Mouse (Mus musculus) brain, embryonic 18.5 days (tissue): ENCODE results near the gene Srp72.
"Not testable (repeated sequence)": the region's sequence is repeated elsewhere in the genome, so short reads cannot be mapped to it uniquely, and the experiment has no call there.

Experiments used
- DNase-seq: peaks from one replicate; pipeline ENCODE4 v3.0.0-alpha.2; 2012; ENCODE audit warnings: low read depth, low spot score

The Srp72 gene

GRCm38 (mm10) chr5:76964651-76965050, 9.8 kb upstream of the Srp72 start:
- DNase-seq, result no peak

- DNase-seq, result no peak
Observed at GRCm38 (mm10) chr5:76969250-76969649, 5.2 kb upstream of the Srp72 start.

DNA sequence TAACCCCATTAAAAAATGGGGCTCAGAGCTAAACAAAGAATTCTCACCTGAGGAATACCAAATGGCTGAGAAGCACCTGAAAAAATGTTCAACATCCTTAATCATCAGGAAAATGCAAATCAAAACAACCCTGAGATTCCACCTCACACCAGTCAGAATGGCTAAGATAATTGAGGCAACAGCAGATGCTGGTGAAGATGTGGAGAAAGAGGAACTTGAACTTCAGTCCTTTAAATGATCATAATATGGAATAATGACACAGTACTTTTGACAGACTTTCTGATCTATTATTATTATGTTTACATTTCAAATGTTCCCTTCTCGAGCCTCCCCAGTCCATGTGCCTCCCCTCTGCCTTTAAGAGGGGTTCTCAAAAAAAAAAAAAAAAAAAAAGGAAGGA, 3.4 kb upstream of the Srp72 start:
- DNase-seq, result not testable (repeated sequence)

- DNase-seq, result no peak
Observed at GRCm38 (mm10) chr5:76973488-76973887, 995 bp upstream of the Srp72 start.

- DNase-seq, result no peak
Observed at GRCm38 (mm10) chr5:76974207-76974553, 303 bp upstream of the Srp72 start.

GRCm38 (mm10) chr5:76975736-76976135, 1.3 kb downstream of the Srp72 start:
- DNase-seq, result no peak

GRCm38 (mm10) chr5:76984015-76984414, 9.5 kb downstream of the Srp72 start:
- DNase-seq, result no peak

- no peak for DNase-seq
Observed at GRCm38 (mm10) chr5:76990789-76991188, 16.3 kb downstream of the Srp72 start.

DNA sequence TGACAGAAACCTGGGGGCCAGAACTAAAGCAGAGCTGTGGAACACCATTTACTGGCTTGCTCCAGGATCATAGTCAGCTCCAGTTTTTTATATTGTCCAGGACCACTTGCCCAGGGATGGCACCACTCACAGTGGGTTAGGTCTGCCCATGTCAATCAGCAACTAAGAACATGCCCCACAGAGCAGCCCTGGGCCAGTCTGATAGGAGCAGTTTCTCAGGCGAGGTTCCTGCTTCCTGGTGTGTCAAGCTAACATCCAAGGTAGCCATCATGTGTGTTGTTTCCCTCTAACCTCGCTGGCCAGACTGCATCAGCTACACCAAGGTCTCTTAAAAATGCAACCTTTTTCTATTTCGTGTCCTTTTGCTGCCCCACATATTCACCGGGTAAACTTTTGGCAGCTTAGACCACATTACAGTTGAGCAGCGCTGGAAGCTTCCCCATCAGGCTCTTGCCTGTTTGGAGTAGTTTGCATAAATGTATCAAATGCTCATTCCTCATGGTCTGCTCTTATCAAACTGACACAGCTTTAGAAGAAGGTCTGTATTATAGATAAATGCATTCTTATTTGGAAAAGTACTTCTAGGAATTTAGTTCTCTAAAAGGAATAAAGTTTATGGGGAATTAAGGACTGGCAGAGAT, 18.8 kb downstream of the Srp72 start:
- no peak for DNase-seq

DNA sequence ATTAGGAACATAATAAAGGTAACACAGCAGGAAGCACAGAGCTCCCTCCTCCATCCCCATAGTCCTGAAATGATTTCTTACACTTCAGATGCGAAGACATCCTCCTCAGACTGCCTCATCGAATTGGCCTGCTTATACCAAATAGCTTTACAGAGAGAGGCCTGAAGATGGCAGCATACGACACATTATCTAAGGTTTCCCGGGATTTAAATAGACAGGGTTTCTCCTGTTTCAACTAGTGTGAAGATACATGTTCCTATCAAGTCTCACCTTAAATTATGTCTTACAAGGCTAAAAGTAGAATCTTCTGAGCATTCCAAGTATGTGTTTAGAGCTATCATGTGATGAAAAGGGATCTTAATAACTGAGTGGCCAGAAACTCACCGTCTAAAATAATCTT, 23.9 kb downstream of the Srp72 start:
- DNase-seq, result peak; percentile 61

DNA sequence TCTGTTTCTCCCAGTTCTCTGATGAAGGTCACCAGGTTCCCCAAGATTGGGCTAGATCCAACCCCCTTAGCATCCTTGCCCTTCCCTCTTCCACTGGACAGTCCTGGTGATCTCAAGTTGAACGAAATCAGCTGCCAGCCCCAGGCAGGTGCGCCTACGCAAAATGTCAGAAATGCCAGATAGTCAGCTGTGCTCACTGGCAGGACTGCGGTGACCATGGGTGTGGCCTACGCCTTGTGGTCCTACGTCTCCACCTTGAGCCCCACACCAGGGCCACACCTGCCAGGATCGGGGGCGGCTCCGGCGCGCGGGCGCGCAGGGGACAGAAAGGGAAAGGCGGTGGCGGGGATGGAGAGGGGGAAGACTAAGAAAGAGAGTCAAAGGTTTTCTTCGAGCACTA, 26.7 kb downstream of the Srp72 start:
- DNase-seq, result no peak

GRCm38 (mm10) chr5:77004051-77004821, 29.8 kb downstream of the Srp72 start, which contains the start of gene Arl9:
Gene Arl9, plus strand, starts transcription at chr5:77004055.
- DNase-seq, result no peak

DNA sequence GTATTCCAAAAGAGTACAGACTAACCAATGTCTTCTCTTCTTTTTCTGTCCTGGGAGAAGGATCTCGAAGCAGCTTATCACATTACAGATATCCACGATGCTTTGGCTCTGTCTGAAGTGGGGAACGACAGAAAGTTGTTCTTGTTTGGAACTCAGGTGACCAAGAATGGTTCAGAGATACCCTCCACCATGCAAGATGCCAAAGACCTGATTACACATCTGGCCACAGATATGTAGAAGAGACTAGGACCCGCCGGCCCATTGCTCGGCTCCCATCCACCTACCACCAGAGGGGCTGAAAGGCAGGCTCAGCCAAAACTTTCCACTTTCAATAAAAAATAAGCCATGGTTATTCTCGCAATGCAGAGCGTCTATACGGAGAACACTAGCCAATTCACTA, 35.9 kb downstream of the Srp72 start:
- DNase-seq, result no peak

- no peak for DNase-seq
Observed at GRCm38 (mm10) chr5:77011082-77011481, 36.6 kb downstream of the Srp72 start.

DNA sequence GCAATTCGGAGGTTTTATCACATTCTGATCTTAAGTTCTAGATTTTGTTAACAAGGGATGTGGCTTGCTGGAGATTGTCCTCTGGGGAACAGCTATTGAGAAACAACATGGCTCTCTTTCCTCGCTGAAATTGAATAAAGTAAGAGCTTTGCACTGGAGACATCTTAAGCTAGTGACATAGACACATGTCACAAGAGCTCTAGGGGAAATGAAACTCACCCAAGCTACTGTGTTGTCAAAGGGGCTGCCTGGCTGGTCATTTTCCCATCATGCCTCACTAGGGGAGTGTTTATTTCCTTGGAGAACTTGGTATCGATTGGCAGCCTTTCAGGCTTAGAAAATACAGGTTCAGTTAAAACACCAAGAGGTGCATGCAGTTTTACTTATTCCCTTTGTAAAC, 38.7 kb downstream of the Srp72 start:
- no peak for DNase-seq

GRCm38 (mm10) chr5:77015544-77016482, 41.3 kb downstream of the Srp72 start, which contains the start of gene Thegl:
Gene Thegl, plus strand, starts transcription at chr5:77016023.
- peak; percentile 37 for DNase-seq

- no peak for DNase-seq
Observed at GRCm38 (mm10) chr5:77028034-77028433, 53.6 kb downstream of the Srp72 start.

DNA sequence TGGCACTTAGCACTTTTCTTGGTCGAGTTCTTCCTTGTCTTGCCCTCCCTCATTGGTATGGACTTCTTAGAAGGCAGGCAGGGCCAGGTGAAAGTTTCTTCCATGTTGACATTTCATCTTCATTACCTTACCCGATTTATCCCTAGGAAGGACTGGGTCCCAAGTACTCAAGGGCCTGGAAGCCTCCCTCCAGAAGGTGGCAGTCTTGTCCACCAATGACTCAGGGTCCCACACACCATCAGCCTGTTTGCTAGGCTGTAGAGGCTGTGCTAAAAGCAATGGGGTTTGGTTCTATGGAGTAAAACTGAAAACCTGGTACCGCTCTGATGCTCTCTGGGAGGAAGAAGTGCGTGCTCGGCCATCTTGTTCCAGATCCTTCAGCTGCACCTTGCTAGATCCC, 55.3 kb downstream of the Srp72 start:
- DNase-seq, result no peak

- DNase-seq, result not testable (repeated sequence)
Observed at GRCm38 (mm10) chr5:77035101-77035500, 60.6 kb downstream of the Srp72 start.

DNA sequence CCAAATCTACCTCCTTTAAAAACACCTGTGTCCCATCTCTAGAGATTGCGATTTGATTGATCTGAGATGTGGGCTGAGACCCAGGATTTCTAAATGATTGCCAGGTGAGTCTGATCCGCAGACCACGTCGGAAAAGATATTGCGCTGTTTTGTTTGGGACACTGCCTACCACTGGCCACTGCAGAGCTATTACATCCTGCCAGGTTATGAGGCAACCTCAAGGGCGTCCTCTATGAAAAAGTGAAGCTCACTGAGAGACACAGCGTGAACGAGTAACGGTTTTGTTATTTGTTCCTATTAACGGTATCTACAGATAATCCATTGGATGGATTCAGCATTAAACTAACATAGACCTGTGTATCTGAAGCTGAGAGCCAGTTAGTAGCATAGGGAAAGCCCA, 64.0 kb downstream of the Srp72 start:
- no peak for DNase-seq

- no peak for DNase-seq
Observed at GRCm38 (mm10) chr5:77039391-77039790, 64.9 kb downstream of the Srp72 start.

DNA sequence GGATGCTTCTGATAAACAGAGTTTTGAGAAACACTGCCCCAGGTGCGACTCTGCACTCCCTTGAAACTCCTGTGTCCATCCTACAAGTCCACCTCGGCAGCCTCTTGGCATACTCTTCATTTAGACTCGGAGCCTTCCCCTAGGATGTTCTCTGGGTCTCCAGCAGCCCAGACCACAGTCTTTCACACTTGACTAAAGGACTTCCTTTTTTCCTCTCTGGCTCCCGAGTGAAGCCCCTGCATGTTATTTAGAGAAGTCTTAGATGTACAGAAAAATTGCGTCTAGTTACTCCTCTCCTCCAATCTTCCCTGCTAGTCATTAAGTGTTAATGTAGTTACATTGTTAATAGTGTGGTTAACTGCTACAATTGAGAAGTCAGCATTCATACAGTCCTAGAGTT, 69.9 kb downstream of the Srp72 start:
- DNase-seq, result no peak
